Mouse (Mus musculus) liver, postnatal 0 days (tissue): ENCODE measurements around the gene Tiam1. TPM values are rescaled to one million over a fixed set of nuclear protein-coding genes. Genes with fewer than 3 reads are reported as not detected.

ENCODE experiments used
- ATAC-seq: fragments of 200-750 bp; cut with Nextera tagmentation; 2 replicates; pipeline ENCODE4 v1.8.0; 2017; ENCODE audit warnings: mild to moderate bottlenecking, moderate library complexity
- DNase-seq: peaks from one replicate; pipeline ENCODE4 v3.0.0-alpha.2; 2016
- H3K27ac ChIP-seq: fragments of 300-500 bp; sonication (generic); 2 replicates; pipeline ENCODE4 v1.5.1; 2014; ENCODE audit warnings: antibody characterized with exemption, moderate library complexity, mild to moderate bottlenecking, low read depth
- H3K27me3 ChIP-seq: fragments of 300-500 bp; sonication (generic); 2 replicates; pipeline ENCODE4 v1.6.1; 2014; ENCODE audit warnings: low read length, control low read depth, mixed read lengths; ENCODE audit not compliant: insufficient read depth
- H3K36me3 ChIP-seq: fragments of 300-500 bp; sonication (generic); replicated peaks from 2 replicates; pipeline ENCODE4 v1.6.1; 2014; ENCODE audit warnings: mild to moderate bottlenecking, control low read depth, low read length, moderate library complexity, mixed read lengths; ENCODE audit not compliant: insufficient read depth
- H3K4me1 ChIP-seq: fragments of 300-500 bp; sonication (generic); 2 replicates; pipeline ENCODE4 v1.6.1; 2014; ENCODE audit warnings: antibody characterized with exemption, mild to moderate bottlenecking, control low read depth; ENCODE audit not compliant: insufficient read depth
- H3K4me2 ChIP-seq: fragments of 300-500 bp; sonication (generic); 2 replicates; pipeline ENCODE4 v1.6.1; 2014; ENCODE audit warnings: low read depth, mild to moderate bottlenecking, low read length, moderate library complexity, mixed read lengths
- H3K4me3 ChIP-seq: fragments of 300-500 bp; sonication (generic); 2 replicates; pipeline ENCODE4 v1.5.1; 2014; ENCODE audit warnings: low read depth, low read length
- H3K9ac ChIP-seq: fragments of 300-500 bp; sonication (generic); replicated peaks from 2 replicates; pipeline ENCODE4 v1.6.1; 2014; ENCODE audit warnings: mild to moderate bottlenecking, moderate library complexity
- H3K9me3 ChIP-seq: fragments of 300-500 bp; sonication (generic); 2 replicates; pipeline ENCODE4 v1.6.1; 2016; ENCODE audit warnings: mild to moderate bottlenecking, control low read depth, low read length, mixed read lengths
- CTCF ChIP-seq: sonication (generic); IDR thresholded peaks from 2 replicates; pipeline ENCODE4 v1.5.1; 2016; ENCODE audit warnings: antibody characterized with exemption, low read depth
- EP300 ChIP-seq: IDR thresholded peaks from 2 replicates; pipeline ENCODE4 v1.6.1; 2016; ENCODE audit warnings: antibody characterized with exemption, low read depth, mild to moderate bottlenecking
- whole genome bisulfite sequencing: fragments of 180-500 bp; shearing (Covaris S2); extraction: QIAGEN DNeasy Blood & Tissue Kit; methylation state at CpG from one replicate; pipeline ENCODE4 v1.1.7; 2014; ENCODE audit not compliant: insufficient replicate concordance; 5-methylcytosine and 5-hydroxymethylcytosine counted together
- polyA plus RNA-seq: library from polyadenylated mRNA; unstranded; fragments of >200 nt; fragmentation: Nextera tagmentation; extraction: Ambion mirVana; gene quantifications from 2 replicates; pipeline ENCODE4 v1.2.1, GENCODE M21; 2015

The Tiam1 gene
- polyA plus RNA-seq, 1 experiment from 2014 or later = 3.2 TPM

DNA sequence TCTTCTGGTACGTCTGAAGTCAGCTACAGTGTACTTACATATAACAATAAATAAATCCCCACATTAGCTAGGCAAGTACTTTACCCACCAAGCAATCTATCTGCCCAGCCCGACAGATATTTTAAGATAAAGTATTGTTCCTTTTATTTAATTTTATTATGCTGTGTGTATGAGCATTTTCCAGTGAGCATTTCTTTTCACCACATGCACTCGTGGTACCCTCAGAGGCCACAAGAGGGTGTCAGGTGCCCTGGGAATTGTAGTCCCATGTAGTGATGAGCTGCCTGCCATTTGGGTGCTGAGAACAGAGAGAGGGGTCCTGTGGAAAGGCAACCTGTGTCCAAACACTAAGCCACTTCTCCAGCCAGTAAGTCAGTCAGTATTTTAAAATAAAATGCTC lies 8.0 kb downstream of the Tiam1 start:
- Histone ChIP-seq H3K4me1 (no peaks in the 10 kb centered on the region; the same call in 1 of the 2 replicates), H3K9ac (no peak overlapping the region), H3K4me2 (no peak overlapping the region), H3K27me3 (no peaks in the 10 kb centered on the region), H3K4me3 (no peak overlapping the region), H3K9me3 (no peaks in the 10 kb centered on the region), H3K36me3 (no peaks in the 10 kb centered on the region), H3K27ac (no peak overlapping the region)
- 88% methylated on average over 3 of the region's 3 CpGs for WGBS
- ATAC-seq (no peak), DNase-seq (no peak)
- TF ChIP-seq EP300 = no peak
- TF ChIP-seq CTCF = peak; percentile 50

DNA sequence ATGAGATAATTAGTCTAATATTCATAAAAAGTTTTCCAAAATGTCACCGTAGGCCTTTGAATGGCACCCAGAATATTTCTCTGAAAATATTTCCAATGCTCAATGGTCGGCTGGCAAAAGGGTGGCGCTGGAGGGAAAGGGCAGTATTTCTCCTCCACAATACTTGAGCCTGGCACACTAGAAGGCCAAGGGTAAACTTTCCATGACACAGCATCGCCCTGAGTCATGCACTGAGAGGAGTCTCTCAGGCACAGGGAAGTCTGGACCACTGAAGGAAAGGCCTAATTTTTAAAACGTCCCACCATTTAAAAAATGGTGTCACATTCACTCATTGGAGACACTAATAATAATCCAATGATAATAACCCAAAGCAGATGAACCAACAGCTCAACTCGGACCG lies 9.2 kb downstream of the Tiam1 start:
- H3K27ac ChIP-seq = no peak overlapping the region
- DNase-seq = no peak
- H3K9me3 ChIP-seq = no peaks in the 10 kb centered on the region
- H3K4me2 ChIP-seq = no peak overlapping the region
- no peaks in the 10 kb centered on the region for H3K27me3 ChIP-seq
- H3K9ac ChIP-seq = no peak overlapping the region
- 77% methylated on average over 7 of the region's 7 CpGs for WGBS
- no peak for ATAC-seq
- TF ChIP-seq CTCF (no peak), EP300 (no peak)
- H3K4me3 ChIP-seq = no peak overlapping the region
- no peaks in the 10 kb centered on the region for H3K36me3 ChIP-seq
- no peaks in the 10 kb centered on the region; the same call in 1 of the 2 replicates for H3K4me1 ChIP-seq

DNA sequence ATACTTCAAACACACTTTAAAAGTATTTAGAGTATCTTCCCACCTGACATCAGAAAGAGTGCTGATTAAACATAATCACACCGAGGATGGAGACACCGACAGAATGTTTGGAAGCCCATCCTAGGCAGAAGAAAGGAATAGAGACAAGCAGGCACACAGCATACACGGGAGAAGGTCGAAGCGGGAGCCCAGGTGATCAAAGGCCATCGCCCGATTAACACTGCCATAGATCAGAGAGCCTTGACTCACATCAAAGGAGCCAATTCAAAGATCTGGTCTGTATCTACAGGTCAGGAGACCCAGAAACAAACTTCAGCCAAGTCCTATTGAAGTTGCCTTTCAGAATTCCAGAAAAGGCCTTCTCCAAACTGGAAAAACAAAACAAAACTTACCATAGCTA lies 10.8 kb downstream of the Tiam1 start:
- no peak overlapping the region for H3K9ac ChIP-seq
- no peaks in the 10 kb centered on the region for H3K9me3 ChIP-seq
- no peak for TF ChIP-seq CTCF
- TF ChIP-seq EP300 = no peak
- H3K36me3 ChIP-seq = no peaks in the 10 kb centered on the region
- no peak overlapping the region for H3K4me3 ChIP-seq
- DNase-seq (no peak), ATAC-seq (no peak)
- H3K4me1 ChIP-seq = no peaks in the 10 kb centered on the region; the same call in 1 of the 2 replicates
- no peak overlapping the region for H3K27ac ChIP-seq
- WGBS = 53% methylated on average over 7 of the region's 7 CpGs
- no peaks in the 10 kb centered on the region for H3K27me3 ChIP-seq
- no peak overlapping the region for H3K4me2 ChIP-seq

DNA sequence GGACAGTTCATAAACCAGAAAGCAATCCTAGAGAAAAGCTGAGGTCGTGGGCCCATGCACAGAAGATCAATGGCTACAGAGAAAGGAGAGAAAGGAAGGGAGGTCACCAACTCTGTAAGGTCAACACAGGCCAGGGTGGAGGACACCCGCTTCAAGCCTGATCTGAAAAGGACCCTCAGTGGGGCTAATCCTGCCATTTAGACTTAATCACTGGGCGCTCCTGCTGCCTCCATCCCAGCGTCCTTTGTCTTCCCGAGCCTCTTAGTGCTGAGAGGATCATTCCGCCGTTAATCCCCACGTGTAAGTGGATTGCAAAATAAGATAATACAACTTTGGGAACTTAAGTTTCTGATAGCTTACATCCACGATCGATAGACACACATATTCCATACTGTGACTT lies 11.2 kb downstream of the Tiam1 start:
- Histone ChIP-seq H3K9me3 (no peaks in the 10 kb centered on the region), H3K27me3 (no peaks in the 10 kb centered on the region), H3K4me2 (no peak overlapping the region), H3K4me3 (no peak overlapping the region), H3K36me3 (no peaks in the 10 kb centered on the region), H3K27ac (no peak overlapping the region), H3K4me1 (no peaks in the 10 kb centered on the region), H3K9ac (no peak overlapping the region)
- TF ChIP-seq CTCF (no peak), EP300 (no peak)
- ATAC-seq (no peak), DNase-seq (no peak)
- 51% methylated on average over 10 of the region's 10 CpGs for WGBS

DNA sequence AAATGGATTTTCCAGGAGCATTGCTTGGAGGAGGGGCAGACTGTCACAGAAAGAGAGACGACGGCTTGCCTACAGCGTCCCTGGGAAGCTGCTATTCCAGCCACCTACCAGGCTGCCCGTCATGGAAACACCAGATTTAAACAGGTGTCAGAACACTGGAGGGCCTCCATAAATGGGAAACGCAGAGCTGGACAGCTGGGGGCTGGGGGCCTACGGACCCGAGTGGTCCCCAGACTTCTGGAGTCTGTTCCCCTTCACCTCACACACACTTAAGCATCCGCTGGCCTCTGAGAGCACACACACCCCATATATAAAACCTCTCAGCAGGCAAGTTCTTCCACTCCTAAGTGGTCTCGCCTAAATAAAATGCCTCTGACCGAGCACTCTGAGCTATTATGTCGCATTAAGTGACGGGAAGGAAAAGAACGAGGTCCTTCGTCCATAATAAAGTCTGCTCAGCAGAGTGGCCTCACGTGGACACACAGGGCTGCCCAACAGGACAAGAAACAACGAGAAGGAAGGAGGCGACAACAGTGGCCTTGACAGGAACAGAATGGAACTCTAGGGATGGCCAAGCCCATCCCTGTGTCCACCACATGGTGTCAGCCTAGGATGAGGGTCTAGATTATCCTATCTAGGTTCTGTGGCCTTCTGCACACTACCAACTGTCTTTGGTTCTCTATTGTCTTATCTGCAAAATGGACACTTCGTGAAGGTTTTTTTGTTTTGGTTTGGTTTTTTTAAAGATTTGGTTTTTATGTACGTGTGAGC lies 14.6 kb downstream of the Tiam1 start:
- no peak overlapping the region for H3K9ac ChIP-seq
- TF ChIP-seq EP300 (no peak), CTCF (0 out of 2 replicates have a peak, but pooled peaks have one; percentile 5)
- no peaks in the 10 kb centered on the region for H3K27me3 ChIP-seq
- H3K9me3 ChIP-seq = no peaks in the 10 kb centered on the region
- no peaks in the 10 kb centered on the region for H3K36me3 ChIP-seq
- WGBS = 79% methylated on average over 19 of the region's 19 CpGs
- DNase-seq (no peak), ATAC-seq (no peak)
- H3K4me2 ChIP-seq = no peak overlapping the region
- H3K4me3 ChIP-seq = no peak overlapping the region
- H3K27ac ChIP-seq = no peak overlapping the region
- H3K4me1 ChIP-seq = 0 out of 2 replicates have a peak, but pooled peaks cover 3% of the 10 kb centered on the region

DNA sequence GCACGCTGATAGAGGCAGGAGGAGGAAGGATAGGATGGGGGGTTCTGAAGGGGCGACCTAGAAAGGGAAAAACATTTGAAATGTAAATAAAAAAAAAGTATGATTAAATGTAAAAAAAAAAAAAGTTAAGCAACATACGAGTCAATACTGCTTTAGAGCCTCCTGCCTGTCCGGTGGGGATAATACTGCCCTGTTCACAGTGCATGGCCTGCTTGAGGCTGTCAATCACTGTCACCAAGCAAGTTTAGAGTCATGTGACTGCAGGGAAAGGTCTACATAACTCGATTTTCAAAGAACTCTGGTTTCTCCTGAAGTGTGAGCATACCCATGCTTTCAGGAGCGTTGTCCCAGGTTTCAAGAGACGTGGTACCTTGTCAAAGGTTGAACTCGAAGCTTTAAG lies 15.2 kb downstream of the Tiam1 start:
- no peak overlapping the region for H3K9ac ChIP-seq
- 0 out of 2 replicates have a peak, but pooled peaks cover 3% of the 10 kb centered on the region for H3K4me1 ChIP-seq
- ATAC-seq (no peak), DNase-seq (no peak)
- no peak overlapping the region for H3K4me2 ChIP-seq
- 72% methylated on average over 8 of the region's 8 CpGs for WGBS
- no peak overlapping the region for H3K4me3 ChIP-seq
- no peaks in the 10 kb centered on the region for H3K9me3 ChIP-seq
- H3K27ac ChIP-seq = no peak overlapping the region
- TF ChIP-seq EP300 = no peak
- TF ChIP-seq CTCF = no peak
- no peaks in the 10 kb centered on the region for H3K27me3 ChIP-seq
- H3K36me3 ChIP-seq = no peaks in the 10 kb centered on the region
